Mouse (Mus musculus) CH12.LX (cell line): Measurements from ENCODE around the gene Casr.

Experiments
- CTCF ChIP-seq, 2 experiments: IDR thresholded peaks in 1 of 2; conservative IDR thresholded peaks in 1 of 2; 2 replicates each; pipeline ENCODE4 v1.5.1; 2011 to 2012; ENCODE audit warnings: low read depth in 2 of 2, low read length in 2 of 2, improper control_type of control experiment in 1 of 2, inconsistent platforms in 1 of 2, mild to moderate bottlenecking in 1 of 2, moderate library complexity in 1 of 2
- EP300 ChIP-seq: IDR thresholded peaks from 2 replicates; pipeline ENCODE4 v1.6.1; 2011; ENCODE audit warnings: low read length, improper control_type of control experiment
- MAFK ChIP-seq: IDR thresholded peaks from 2 replicates; pipeline ENCODE4 v1.6.1; 2011; ENCODE audit warnings: low read length, improper control_type of control experiment; ENCODE audit not compliant: insufficient replicate concordance
- POLR2A ChIP-seq: IDR thresholded peaks from 2 replicates; pipeline ENCODE4 v1.6.1; 2011; ENCODE audit warnings: low read depth, mild to moderate bottlenecking, improper control_type of control experiment, low read length
- TCF12 ChIP-seq: IDR thresholded peaks from 2 replicates; pipeline ENCODE4 v1.6.1; 2014; ENCODE audit warnings: low read depth, mild to moderate bottlenecking, inconsistent platforms, low read length, improper control_type of control experiment
- USF1 ChIP-seq: IDR thresholded peaks from 2 replicates; pipeline ENCODE4 v1.6.1; 2014; ENCODE audit warnings: low read depth, mild to moderate bottlenecking, inconsistent platforms, low read length, improper control_type of control experiment
- USF2 ChIP-seq: conservative IDR thresholded peaks from 2 replicates; pipeline ENCODE4 v1.6.1; 2011; ENCODE audit warnings: low read depth, low read length, improper control_type of control experiment

DNA sequence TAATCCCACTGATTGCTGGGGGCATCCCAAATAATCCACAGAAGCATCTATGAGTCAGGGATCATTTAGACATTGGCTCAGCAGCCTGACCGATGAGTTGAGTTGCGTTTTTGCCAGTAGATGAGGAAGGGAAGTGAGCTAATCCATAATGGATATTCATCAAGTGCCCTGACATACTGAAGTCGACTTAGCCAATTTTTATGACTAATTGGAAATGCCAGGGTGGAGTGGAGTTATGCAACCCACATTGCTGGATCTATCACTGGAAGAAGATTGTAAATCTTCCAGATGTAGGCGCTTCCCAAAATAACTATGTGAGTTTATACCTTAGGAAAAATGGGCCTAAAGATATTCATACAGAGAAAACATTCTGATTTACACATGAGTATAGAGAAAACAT lies 97.9 kb downstream of the Casr start:
- TF ChIP-seq CTCF (conservative IDR thresholded peaks at IDR 0.05 in 1 of 2, IDR thresholded peaks at IDR 0.05 in 1 of 2; ENCODE audit: low read depth in 2 of 2, low read length in 2 of 2) (no peak), POLR2A (no peak), USF1 (no peak), USF2 (no peak), EP300 (no peak), TCF12 (no peak), MAFK (no peak)
